Mouse (Mus musculus) heart, postnatal 25 days (tissue): ENCODE data around the gene Rps9. TPM values are rescaled to one million over a fixed set of nuclear protein-coding genes. Genes with fewer than 3 reads are reported as not detected.

Experiments
- microRNA-seq: library from miRNA; unstranded; fragments of <30 nt; microRNA quantifications from one replicate; pipeline ENCODE4 v1.2.0, GENCODE M21; 2022
- total RNA-seq, 2 experiments: library from RNA; stranded (reverse); gene quantifications; 2 replicates each; pipeline ENCODE4 v1.2.3; 2021

Rps9 gene
- total RNA-seq, 2 experiments from 2014 or later: 589 to 617 TPM

Small RNA genes lying within 50 kb of the gene (microRNA-seq; reads per million reads assigned to microRNA genes)
- 0.83 reads per million for gene Mir3572

Other genes starting within 250 kb of the Rps9 start
- not detected for gene Tarm1, start 201.4 kb upstream of the Rps9 start, total RNA-seq
- gene Oscar, start 87.8 kb upstream of the Rps9 start, total RNA-seq: under 1 TPM; 0.13 to 0.20 TPM
- gene Ndufa3, start 86.6 kb upstream of the Rps9 start, total RNA-seq: 1,000 to 10,000 TPM; 1,735 to 1,752 TPM
- gene Tfpt, start 74.1 kb upstream of the Rps9 start, total RNA-seq: 10 to 100 TPM; 16.9 to 20.0 TPM
- 10 to 100 TPM; 22.2 to 25.1 TPM for gene Prpf31, start 74.0 kb upstream of the Rps9 start, total RNA-seq
- 10 to 100 TPM; 24.7 to 30.6 TPM for gene Cnot3, start 58.7 kb upstream of the Rps9 start, total RNA-seq
- gene Leng1, start 38.2 kb upstream of the Rps9 start, total RNA-seq: 10 to 100 TPM; 10.0 to 11.4 TPM
- under 1 TPM; 0.45 to 0.83 TPM for gene Tmc4, start 26.4 kb upstream of the Rps9 start, total RNA-seq
- gene Tsen34, start 11.1 kb upstream of the Rps9 start, total RNA-seq: 10 to 100 TPM; 68.3 to 73.4 TPM
- 10 to 100 TPM; 17.1 to 17.9 TPM for gene Mboat7, start 10.5 kb upstream of the Rps9 start, total RNA-seq
- 1 to 10 TPM; 1.3 to 2.1 TPM for gene Pirb, start 16.4 kb downstream of the Rps9 start, total RNA-seq
- under 1 TPM; 0.20 to 0.39 TPM for gene Gm15448, start 121.7 kb downstream of the Rps9 start, total RNA-seq
- gene Pira2, start 141.1 kb downstream of the Rps9 start, total RNA-seq: under 1 TPM; 0.23 to 0.56 TPM
- gene Gm14548, start 194.1 kb downstream of the Rps9 start, total RNA-seq: under 1 TPM; 0.17 to 0.18 TPM
- gene Lilra6, start 211.5 kb downstream of the Rps9 start, total RNA-seq: under 1 TPM; 0.34 to 0.36 TPM